8 mouse cellular contexts compared by ENCODE assay signal in the genomic region with DNA sequence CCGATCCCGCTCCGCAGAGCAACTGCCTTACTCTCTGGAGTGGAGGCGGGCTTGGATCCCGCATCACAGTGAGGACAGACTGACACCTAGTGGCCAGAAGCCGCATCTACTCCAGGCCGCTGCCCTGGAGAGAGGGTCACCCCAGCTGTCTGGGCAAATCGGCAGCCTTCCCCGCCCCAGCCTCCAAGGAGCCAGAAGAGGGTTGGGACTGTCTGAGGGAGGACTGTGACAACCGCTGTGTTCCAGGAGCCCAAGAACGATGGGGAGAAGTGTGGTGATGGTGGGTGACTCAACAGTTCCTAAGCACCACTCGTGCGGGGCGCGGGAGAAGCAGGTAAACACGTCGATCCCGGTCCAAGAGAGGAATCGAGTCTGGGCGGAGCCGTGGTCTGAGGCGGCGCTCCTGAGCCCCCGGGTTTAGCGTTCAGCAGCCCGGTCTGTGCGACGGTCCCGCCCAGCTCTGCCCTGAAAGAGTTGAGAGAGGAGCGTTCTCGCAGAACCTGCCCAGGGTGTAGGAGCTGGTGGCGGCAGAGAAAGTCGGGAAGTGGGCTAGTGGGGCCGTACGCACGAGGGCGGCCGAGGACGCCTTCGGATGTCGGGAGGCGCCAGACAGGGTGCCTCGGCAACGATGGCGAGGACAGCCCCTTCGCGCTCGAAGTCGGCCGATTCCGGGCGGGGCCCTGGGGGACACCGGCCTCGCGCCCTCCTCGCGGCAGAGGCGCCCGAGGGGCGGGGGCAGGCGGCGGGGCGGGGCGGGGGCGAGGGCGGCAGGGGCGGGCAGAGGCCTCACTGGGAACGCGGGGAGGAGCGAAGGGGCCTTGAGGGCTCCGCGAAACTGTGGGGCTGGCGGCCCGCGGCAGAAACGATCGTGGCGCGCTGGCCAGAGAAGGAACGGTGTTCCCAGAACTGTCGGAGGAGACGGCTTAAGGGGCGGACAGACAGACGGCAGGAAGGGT. TPM values are rescaled to one million over a fixed set of nuclear protein-coding genes. Genes with fewer than 3 reads are reported as not detected.
DNase-seq lines count a peak whose midpoint lies in the region; ATAC-seq lines count a peak whose summit lies in the region.

No protein-coding gene starts in this region.

- under 1% methylated on average over 78 of the region's 84 CpGs for WGBS in intestine, embryonic 14.5 days

- peak overlapping the region; percentile 58 for H3K4me3 ChIP-seq in intestine, embryonic 14.5 days (ENCODE audit: low read depth, low read length)

- H3K27ac ChIP-seq in intestine, embryonic 14.5 days (ENCODE audit: low read depth): peak overlapping the region; percentile 94

- H3K4me2 ChIP-seq in intestine, embryonic 14.5 days (ENCODE audit: low read length): peak overlapping the region; percentile 98

- no peaks in the 10 kb centered on the region for H3K9me3 ChIP-seq in intestine, embryonic 14.5 days (ENCODE audit: control insufficient read depth, low read length)

- DNase-seq in adrenal gland, adult 18-20 months (ENCODE audit: low spot score in 2 of 2): peak; percentile 95 to 96
- peak; percentile 96 for DNase-seq in embryo, embryonic 11 days
- peak; percentile 93 for DNase-seq in gastrocnemius, postnatal 25 days
- DNase-seq in intestine, embryonic 14.5 days (ENCODE audit: low spot score): peak; percentile 99
- peak; percentile 93 to 95 for DNase-seq in left cerebral cortex, postnatal 10 days (ENCODE audit: extremely low spot score in 1 of 2, low spot score in 2 of 2)
- peak; percentile 94 to 95 for DNase-seq in right cerebral cortex, postnatal 10 days (ENCODE audit: low spot score in 2 of 2)
- DNase-seq in urinary bladder, postnatal 25 days (ENCODE audit: low spot score): peak; percentile 87

- peak overlapping the region; percentile 70 for H3K9ac ChIP-seq in intestine, embryonic 14.5 days (ENCODE audit: low read length)

- ATAC-seq in intestine, embryonic 14.5 days (replicated peaks; ENCODE audit: low FRiP score, low TSS enrichment, low read depth): peak; percentile 78
- ATAC-seq in megakaryocyte progenitor cell, adult 5-6 weeks (replicated peaks; ENCODE audit: poor library complexity): peak; percentile 59

- no peaks in the 10 kb centered on the region for H3K27me3 ChIP-seq in intestine, embryonic 14.5 days (replicated peaks; ENCODE audit: control insufficient read depth, insufficient read depth, low read length)

- intact Hi-C loops in left cerebral cortex, postnatal 10 days (cut with DNase I): loop anchor here (2.0 to 10.0 kb wide), 4 partner anchors 116 to 353 kb away; a partner anchor contains a TSS

- peaks cover 33% of the 10 kb centered on the region for H3K36me3 ChIP-seq in intestine, embryonic 14.5 days (ENCODE audit: control insufficient read depth, insufficient read depth, low read length)

- H3K4me1 ChIP-seq in intestine, embryonic 14.5 days (replicated peaks; ENCODE audit: control insufficient read depth, insufficient read depth, low read length): peaks cover 46% of the 10 kb centered on the region

RNA-seq across cellular contexts. Expression of a gene that starts 1.7 kb away (rescaled TPM):
- 10 to 100 TPM; 54.7 to 76.5 TPM for total RNA-seq in adrenal gland, adult 18-20 months (2021)
- 1 to 10 TPM; 1.9 to 2.4 TPM for total RNA-seq in gastrocnemius, postnatal 25 days (2021)
- polyA plus RNA-seq in intestine, embryonic 14.5 days (2014; fragmentation: Nextera tagmentation; extraction: Ambion mirVana): 37.5 and 38.8 TPM in 2 replicates
- 10 to 100 TPM; 23.8 to 27.9 TPM for total RNA-seq in left cerebral cortex, postnatal 10 days (2021)
- total RNA-seq in megakaryocyte progenitor cell, adult 5-6 weeks (2015): 4.0 and 6.3 TPM in 2 replicates
- total RNA-seq in megakaryocyte progenitor cell, adult 5-6 weeks (2017): 3.5 TPM in 2 replicates

RNA-seq across cellular contexts. Expression of a gene that starts 1.7 kb away (rescaled TPM):
- 10 to 100 TPM in 1 of 2 experiments, 1 to 10 TPM in 1; 9.8 to 12.8 TPM for total RNA-seq in adrenal gland, adult 18-20 months (2021)
- 1 to 10 TPM in 1 of 2 experiments, under 1 TPM in 1; 0.99 to 1.2 TPM for total RNA-seq in gastrocnemius, postnatal 25 days (2021)
- polyA plus RNA-seq in intestine, embryonic 14.5 days (2014; fragmentation: Nextera tagmentation; extraction: Ambion mirVana): 15.2 and 15.4 TPM in 2 replicates
- 1 to 10 TPM; 4.8 to 5.8 TPM for total RNA-seq in left cerebral cortex, postnatal 10 days (2021)
- total RNA-seq in megakaryocyte progenitor cell, adult 5-6 weeks (2015): 4.4 and 7.8 TPM in 2 replicates
- total RNA-seq in megakaryocyte progenitor cell, adult 5-6 weeks (2017): 3.4 and 6.0 TPM in 2 replicates

RNA-seq across cellular contexts. Expression of a gene that starts 5.2 kb away (rescaled TPM):
- 1,000 to 10,000 TPM; 1,582 to 1,912 TPM for total RNA-seq in adrenal gland, adult 18-20 months (2021)
- total RNA-seq in gastrocnemius, postnatal 25 days (2021): 100 to 1,000 TPM; 715 to 745 TPM
- polyA plus RNA-seq in intestine, embryonic 14.5 days (2014; fragmentation: Nextera tagmentation; extraction: Ambion mirVana): 1,790 and 1,870 TPM in 2 replicates
- total RNA-seq in left cerebral cortex, postnatal 10 days (2021): 100 to 1,000 TPM; 802 to 805 TPM
- 3,991 and 4,341 TPM in 2 replicates for total RNA-seq in megakaryocyte progenitor cell, adult 5-6 weeks (2015)
- total RNA-seq in megakaryocyte progenitor cell, adult 5-6 weeks (2017): 2,958 and 3,443 TPM in 2 replicates

RNA-seq across cellular contexts. Expression of a gene that starts 10.0 kb away (rescaled TPM):
- 10 to 100 TPM; 69.9 to 71.9 TPM for total RNA-seq in adrenal gland, adult 18-20 months (2021)
- 1 to 10 TPM; 5.0 to 7.3 TPM for total RNA-seq in gastrocnemius, postnatal 25 days (2021)
- 121 and 141 TPM in 2 replicates for polyA plus RNA-seq in intestine, embryonic 14.5 days (2014; fragmentation: Nextera tagmentation; extraction: Ambion mirVana)
- total RNA-seq in left cerebral cortex, postnatal 10 days (2021): 10 to 100 TPM; 37.0 to 39.8 TPM
- 1.3 and 1.5 TPM in 2 replicates for total RNA-seq in megakaryocyte progenitor cell, adult 5-6 weeks (2015)
- total RNA-seq in megakaryocyte progenitor cell, adult 5-6 weeks (2017): 1.3 and 2.4 TPM in 2 replicates

RNA-seq across cellular contexts. Expression of a gene that starts 12.8 kb away (rescaled TPM):
- total RNA-seq in adrenal gland, adult 18-20 months (2021): 10 to 100 TPM; 29.9 to 34.1 TPM
- 1 to 10 TPM; 2.9 to 4.0 TPM for total RNA-seq in gastrocnemius, postnatal 25 days (2021)
- polyA plus RNA-seq in intestine, embryonic 14.5 days (2014; fragmentation: Nextera tagmentation; extraction: Ambion mirVana): 61.7 and 65.3 TPM in 2 replicates
- total RNA-seq in left cerebral cortex, postnatal 10 days (2021): 10 to 100 TPM; 31.0 to 32.6 TPM
- 4.7 TPM in 2 replicates for total RNA-seq in megakaryocyte progenitor cell, adult 5-6 weeks (2015)
- 2.5 and 3.2 TPM in 2 replicates for total RNA-seq in megakaryocyte progenitor cell, adult 5-6 weeks (2017)

Comparison
In these comparisons a context has a peak if more than half of its experiments do, and no peak if none do; other contexts are left out.
1. Peak in every context shown above with its lines: DNase-seq, ATAC-seq, H3K4me3 ChIP-seq and H3K27ac ChIP-seq.